Mouse (Mus musculus) kidney, adult 18-20 months (tissue): ENCODE data around the gene Cers5.

Experiments
- DNase-seq: peaks from one replicate; pipeline ENCODE4 v3.0.0; 2021

Cers5 gene

GRCm38 (mm10) chr15:99724292-99725021 lies 48.2 kb downstream of the Cers5 start:
- peak; percentile 80 for DNase-seq

DNA sequence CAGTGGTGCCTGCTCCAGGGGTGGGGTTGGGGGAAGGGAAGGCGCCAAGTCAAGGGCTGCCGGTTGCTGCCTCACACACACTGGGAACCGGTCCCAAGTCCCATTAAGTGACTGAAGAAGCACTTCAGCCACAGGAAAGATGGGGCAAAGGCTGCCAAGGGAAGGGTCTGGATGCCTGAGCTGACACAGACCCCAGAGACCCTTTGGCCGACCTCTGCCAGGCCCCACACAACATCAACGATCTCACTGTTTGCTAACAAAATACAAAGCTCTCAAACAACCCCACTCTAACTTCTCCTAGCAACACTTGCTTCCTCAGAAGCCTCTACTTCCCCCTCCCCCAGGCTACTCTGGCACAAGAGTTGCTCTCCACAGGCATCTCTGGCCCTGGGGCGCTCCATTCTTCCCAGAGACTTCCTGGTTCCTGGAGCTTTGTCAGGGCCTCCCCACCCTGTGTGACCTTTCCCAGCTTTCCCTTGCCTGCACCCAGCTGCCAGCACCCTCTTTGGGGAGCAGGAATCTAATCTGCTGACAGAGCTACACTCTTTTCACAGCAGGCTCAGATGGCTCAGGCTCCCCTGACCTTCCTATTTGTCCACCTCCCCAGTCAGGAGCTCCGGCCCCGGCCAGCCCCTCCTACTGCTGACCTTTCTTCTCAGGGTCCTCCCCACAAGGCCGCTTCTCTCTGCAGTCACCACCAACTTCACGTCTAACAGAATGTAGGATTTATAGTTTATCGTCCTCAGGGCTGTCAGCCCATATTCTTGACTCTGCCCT lies 49.0 kb downstream of the Cers5 start:
- DNase-seq: peak; percentile 62

DNA sequence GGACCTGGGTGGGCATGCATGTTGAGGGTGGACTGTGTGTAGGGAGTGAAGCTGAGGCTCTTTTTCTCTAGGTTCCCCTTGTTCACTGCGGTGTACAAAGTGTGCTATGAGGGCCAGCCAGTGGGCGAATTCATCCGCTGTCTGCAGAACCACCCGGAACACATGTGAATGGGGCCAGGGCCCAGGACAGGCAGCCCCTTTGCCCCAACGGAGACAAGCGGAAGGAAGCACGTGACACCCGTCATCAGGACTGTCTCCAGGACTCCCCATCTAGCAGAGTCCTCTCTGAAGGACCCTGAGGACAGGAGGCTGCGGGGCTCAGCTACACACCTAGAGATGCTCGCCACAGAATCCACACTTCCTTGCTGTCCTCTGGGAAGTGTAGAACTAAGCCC lies 49.6 kb downstream of the Cers5 start:
- no peak for DNase-seq

DNA sequence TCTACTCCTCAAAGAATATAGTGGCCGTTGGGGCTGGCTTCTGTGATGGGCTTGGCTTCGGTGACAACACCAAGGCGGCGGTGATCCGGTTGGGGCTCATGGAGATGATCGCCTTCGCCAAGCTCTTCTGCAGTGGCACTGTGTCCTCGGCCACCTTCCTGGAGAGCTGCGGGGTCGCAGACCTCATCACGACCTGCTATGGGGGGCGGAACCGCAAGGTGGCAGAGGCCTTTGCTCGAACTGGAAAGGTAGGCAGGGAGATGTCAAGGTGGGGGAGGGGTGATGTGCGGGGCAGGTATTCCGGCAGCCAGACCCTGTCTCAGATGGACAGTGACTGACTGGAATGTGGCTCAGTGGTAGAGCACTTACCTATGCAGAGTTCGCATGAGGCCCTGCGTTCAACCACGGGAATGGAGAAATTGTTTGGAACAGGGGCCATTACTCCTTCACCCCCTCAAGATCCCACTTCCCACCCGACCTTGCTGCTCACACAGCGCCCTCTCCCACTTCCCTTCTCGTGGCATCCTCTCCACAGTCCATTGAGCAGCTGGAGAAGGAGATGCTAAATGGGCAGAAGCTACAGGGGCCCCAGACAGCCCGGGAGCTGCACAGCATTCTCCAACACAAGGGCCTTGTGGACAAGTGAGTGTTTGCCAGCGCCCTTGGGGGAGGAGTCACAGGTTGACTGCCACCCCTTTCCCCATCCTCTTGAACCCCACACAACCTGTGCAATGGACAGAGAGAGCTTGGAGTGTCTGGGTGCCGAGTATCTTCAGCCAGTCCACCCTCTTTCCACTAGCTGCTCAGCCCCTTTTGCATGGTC lies 50.6 kb downstream of the Cers5 start:
- DNase-seq: no peak

DNA sequence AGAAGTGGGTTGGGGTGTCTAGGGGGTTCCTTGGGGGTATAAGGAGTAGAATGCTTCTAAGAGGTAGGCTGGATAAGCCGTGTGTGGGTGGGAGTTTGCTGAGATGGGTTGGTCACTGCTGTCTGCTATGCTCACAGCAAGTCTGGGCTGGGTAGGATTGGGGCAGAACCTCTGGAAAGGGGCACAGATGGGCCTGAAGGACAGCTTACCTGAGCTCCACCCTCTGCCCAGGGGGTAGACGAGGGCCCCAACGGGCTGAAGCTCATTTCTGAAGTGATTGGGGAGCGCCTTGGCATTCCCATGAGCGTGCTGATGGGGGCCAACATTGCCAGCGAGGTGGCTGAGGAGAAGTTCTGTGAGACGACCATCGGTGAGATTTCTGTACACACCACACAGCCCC lies 52.8 kb downstream of the Cers5 start:
- DNase-seq: no peak

DNA sequence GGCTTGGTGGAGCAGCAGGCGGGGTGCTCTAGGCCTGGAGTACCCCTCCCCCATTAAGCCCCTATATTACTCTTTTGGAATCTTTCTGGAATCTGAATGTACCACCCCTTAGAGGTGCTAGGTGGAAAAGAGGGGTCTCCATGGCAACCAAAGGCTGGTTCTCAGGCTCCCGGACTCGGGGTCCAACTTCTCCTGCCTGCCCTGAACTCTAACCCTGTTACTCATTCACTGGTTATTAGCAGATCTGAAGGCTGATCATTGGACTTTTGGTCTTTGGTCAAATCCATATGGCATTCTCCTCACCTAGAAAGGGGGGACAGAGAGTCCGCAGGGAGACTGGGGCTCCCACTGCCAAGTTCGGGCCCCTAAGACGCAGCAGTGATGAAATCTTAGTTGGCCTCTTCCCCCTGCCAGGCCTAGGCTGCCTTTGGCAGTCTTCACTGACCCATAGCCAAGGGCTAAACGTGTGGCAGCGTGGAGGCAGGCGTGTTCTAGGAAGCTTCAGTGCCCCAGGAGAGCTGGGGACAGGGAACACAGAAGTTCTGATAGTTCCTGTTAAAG lies 54.1 kb downstream of the Cers5 start:
- DNase-seq: peak; percentile 65

DNA sequence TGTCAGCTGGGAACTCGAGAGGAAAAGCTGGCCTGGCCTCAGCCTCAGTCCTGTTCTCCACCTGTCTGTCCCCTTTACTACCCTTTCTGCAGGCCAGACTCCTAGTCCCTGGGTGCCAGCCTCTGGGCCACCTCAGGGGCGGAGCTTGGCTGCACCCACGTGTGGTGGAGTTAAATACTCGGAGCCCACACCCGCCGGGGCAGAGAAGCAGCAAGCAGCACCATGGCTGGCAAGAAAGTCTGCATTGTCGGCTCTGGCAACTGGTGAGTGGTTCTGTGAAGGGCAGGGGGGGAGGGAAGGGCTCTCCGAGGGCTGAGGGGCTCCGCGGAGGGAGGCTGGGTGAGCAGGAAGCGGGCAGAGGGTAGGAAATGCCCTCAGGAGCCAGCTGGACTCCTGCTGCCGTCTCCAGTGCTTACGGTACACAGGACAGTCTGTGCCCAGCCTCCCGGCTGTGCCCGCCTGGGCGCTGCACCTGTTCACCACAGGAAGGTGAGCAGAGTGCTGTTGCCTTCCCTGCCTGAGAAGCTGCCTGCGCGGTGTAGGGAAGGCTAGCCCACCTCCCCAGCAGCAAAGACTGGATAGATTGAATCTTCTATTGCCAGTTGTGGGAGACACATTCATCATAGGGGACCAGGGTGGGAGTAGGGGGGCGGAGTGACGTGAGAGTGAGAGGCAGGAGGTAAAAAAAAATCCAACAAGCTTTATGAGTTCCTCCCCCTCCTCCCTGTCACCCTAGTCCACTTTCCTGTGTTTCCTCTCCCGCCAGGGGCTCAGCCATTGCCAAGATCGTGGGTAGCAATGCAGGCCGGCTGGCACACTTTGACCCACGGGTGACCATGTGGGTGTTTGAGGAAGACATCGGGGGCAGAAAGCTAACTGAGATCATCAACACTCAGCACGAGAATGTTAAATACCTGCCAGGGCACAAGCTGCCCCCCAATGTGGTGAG lies 55.0 kb downstream of the Cers5 start, which contains the start of gene Gpd1:
Gene Gpd1, plus strand, starts transcription at position 130 of the 949 bp plus-strand sequence.
- DNase-seq: peak; percentile 88

GRCm38 (mm10) chr15:99716814-99717213 lies 55.9 kb downstream of the Cers5 start:
- no peak for DNase-seq

DNA sequence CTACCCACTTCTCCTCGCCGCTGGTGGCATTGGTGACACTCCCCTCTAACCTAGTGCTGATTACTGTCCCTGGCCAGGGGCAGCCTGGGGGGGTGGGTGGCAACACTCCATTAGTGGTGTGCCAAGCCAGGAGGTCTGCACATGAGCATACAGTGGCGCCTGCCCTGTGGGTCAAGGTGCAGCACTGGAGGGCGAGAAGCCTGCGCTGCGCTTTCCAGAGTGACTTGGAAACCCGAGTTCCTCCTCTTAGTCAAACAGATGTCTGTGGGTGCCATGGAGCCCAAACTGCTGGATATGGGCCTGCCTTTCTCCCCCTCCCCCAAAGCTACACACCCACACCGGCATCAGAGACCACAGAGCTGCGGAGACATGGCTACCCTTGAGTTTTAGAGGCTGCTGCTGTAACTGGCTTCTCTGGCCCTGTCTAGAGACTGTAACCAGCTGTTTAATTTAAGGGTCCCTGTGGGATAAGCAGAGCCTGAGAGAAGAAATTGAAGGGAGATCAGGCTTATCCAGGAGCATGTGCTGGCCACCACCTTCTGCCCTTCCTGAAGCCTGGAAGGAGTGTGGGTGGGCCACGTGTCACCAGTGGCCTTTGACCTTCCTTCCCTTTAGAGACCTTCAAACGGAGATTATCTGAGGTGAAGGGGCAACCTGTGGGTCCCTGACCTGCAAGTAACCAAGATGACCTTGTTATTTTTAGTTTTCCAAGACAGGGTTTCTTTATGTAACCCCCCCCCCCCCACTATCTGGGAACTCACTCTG lies 56.5 kb downstream of the Cers5 start:
- peak; percentile 70 for DNase-seq

GRCm38 (mm10) chr15:99715361-99715865 lies 57.3 kb downstream of the Cers5 start:
- no peak for DNase-seq

- DNase-seq: peak; percentile 83
Measured at GRCm38 (mm10) chr15:99714858-99715257, 57.8 kb downstream of the Cers5 start.

GRCm38 (mm10) chr15:99714206-99714605 lies 58.5 kb downstream of the Cers5 start:
- DNase-seq: no peak

DNA sequence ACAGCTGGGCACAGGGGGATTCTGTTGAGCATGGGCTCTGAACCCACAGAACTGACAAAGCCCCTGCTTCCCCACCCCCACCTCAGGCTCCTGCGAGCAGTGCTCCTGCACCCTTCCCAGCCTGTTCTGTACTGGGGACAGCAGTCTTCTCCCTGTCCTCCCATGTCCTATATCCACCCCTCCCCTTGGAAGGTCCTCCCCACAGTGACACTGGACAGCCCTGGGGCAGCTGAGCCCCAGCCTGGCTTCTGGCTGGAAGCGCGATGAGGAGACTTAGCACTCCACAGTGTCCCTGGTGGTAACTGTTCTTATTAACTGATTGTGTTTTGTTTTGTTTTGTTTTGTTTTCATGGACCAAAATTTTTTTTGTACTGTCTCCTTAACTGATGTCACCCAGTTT lies 59.1 kb downstream of the Cers5 start:
- DNase-seq: no peak

DNA sequence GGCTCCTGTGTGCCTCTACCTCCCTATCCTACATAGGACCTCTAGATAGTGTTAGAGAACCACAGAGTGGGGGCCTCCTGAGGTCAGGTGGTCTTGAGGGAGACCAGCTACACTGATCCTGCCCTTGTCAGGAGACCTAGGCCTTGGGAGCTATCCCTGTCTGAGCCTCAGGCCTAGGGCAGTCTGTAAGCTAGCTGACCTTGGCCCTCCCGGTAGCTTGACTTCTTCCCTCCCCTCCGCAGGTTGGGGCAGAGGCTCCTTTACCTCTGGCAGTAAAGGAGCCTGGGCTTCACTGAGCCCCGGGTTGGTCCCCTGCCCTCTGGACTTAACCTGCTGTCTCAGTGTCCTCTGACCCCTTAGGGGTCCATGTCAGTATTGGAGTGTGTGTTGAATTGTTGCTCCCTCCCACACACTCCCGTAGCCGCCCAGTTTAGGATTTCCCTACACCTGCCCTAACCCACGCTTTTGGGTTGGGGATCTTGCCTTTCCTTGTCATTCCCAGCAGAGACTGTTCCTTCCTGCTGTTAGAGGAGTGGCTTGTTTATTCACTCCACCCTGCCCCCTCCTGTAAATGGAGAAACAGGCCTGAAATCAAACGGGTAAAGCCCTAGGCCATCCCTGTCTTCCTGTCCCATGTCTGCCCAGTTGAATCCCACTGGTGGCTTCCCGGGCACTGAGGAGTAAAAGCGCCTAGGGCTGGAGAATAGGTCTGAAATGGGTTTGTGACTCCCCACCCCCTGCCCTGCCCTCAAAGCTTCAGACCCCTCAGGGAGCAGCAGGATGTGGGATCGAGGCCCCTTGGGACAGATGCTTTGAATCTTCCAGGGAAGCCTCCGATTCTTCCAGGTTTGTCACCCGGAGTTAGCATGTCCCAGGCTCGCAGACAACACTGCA lies 59.8 kb downstream of the Cers5 start:
- no peak for DNase-seq

DNA sequence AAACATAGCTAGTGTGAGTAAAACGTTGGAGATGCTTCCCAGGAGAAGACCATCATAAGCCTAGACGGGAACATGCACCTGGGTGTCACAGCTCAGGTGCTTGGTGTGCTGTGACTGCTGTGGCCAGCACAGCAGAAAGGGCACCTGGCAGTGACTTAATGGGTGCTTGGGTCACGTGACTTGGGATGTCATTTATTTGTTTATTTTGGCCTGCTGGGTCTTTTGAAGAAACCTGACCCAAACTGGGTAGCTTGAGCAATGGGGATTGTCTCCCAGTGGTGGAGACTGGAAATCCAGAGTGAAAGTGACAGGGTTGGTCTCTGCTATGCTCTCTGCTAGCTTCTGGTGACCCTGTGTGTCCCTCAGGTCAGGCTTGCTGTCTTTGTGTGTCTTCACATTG lies 61.2 kb downstream of the Cers5 start:
- no peak for DNase-seq

DNA sequence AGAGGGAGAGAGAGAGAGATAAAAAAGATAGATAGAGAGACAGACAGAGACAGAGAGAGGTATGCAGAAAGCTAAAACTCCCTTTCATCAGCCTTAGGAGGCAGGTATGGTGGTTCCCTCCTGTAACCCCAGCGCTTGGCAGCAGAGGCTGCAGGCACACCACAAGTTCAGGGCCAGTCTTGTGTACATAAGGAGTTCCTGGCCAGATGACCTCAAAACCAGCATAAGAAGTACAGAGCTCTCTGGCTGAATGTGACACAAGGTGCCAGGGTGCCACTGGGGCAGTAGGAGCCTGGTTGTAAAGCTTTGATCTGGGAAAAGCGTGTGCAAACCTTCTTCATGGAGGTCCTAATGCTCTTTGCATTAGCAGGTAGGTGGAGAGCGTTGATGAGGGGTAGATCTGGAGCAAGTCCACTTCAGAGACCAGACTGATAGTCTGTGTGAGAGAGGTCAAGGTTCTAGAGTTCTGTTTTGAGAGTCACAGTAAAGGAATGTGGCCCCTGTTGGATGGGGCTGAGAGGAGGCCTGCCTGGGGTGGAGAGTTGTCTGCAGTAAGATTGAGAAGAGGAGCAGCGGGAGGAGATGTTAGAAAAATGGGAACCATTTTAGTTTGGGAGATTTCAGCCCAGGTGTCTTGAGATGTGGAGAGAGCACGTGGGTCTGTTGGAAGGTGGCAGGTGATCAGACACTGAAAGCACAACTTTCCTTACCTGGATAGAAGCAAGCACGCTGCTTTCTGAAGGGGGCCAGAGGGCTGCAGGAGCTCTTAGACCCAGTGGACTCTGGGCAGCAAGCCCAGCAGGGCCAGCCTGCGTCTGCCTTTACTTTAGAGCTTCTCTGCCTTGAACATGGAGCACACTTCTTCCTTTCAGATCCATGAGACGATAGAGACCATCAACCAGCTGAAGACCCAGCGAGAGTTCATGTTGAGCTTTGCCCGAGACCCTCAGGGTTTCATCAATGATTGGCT lies 62.2 kb downstream of the Cers5 start:
- no peak for DNase-seq

GRCm38 (mm10) chr15:99708176-99708575 lies 64.5 kb downstream of the Cers5 start:
- no peak for DNase-seq

GRCm38 (mm10) chr15:99705440-99706048 lies 67.1 kb downstream of the Cers5 start, which contains the start of gene Gm17349:
Gene Gm17349 (minus strand): TSS chr15:99705490.
- peak; percentile 63 for DNase-seq
